In the genomic region with DNA sequence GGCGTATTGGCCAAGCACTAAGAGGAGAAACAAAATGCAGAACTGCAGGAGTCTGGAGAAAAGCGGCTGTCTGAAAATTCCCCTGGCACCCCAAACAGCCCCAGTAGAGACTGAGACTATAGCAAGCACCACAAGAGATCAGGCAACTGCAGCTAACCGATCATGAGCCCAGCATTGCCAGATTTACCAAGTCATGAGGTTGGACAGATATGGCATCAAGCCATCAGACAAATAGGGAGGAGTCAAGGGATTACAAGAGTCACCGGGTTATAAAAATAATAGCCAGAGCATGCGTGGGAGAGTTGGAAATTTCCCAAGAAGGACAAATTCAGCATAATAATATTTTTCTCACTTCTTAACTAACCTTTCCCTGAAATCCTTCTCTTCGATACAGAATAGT, we compare ENCODE assay signal across 22 mouse cellular contexts. TPM values are rescaled to one million over a fixed set of nuclear protein-coding genes. Genes with fewer than 3 reads are reported as not detected.
DNase-seq lines count a peak whose midpoint lies in the region; ATAC-seq and TF ChIP-seq lines count a peak whose summit lies in the region.
"Had no signal": no experiment of that assay in that cellular context is flagged by ENCODE, and none has a peak within 500 bp of the region (broad histone marks: within the 10 kb centered on the region; RNA-seq: fewer than 3 reads in every experiment).

No protein-coding gene starts in this region.

- H3K9ac ChIP-seq in forebrain, postnatal 0 days, result no peak overlapping the region
- no peak overlapping the region for H3K9ac ChIP-seq in forebrain, embryonic 12.5 days
- no peak overlapping the region for H3K9ac ChIP-seq in midbrain, embryonic 16.5 days (ENCODE audit: low read depth, low read length)
- H3K9ac ChIP-seq: hindbrain, embryonic 15.5 days; liver, embryonic 12.5 days; neural tube, embryonic 12.5 days had no signal

- no peak overlapping the region for H3K27ac ChIP-seq in forebrain, postnatal 0 days (ENCODE audit: low read depth, low read length)
- no peak overlapping the region for H3K27ac ChIP-seq in forebrain, embryonic 12.5 days
- H3K27ac ChIP-seq in midbrain, embryonic 16.5 days (ENCODE audit: low read length), result no peak overlapping the region
- H3K27ac ChIP-seq: liver, embryonic 12.5 days; neural tube, embryonic 12.5 days had no signal

- no peak overlapping the region for H3K4me3 ChIP-seq in forebrain, postnatal 0 days (ENCODE audit: low read depth, low read length)
- H3K4me3 ChIP-seq in forebrain, embryonic 12.5 days (replicated peaks), result no peak overlapping the region
- H3K4me3 ChIP-seq in midbrain, embryonic 16.5 days (ENCODE audit: low read depth, low read length), result no peak overlapping the region
- H3K4me3 ChIP-seq: neural tube, embryonic 12.5 days had no signal

- peaks cover 10% of the 10 kb centered on the region; the same call in 1 of the 2 replicates for H3K4me1 ChIP-seq in forebrain, postnatal 0 days (ENCODE audit: insufficient read depth)
- peaks cover 7% of the 10 kb centered on the region for H3K4me1 ChIP-seq in forebrain, embryonic 12.5 days
- peaks cover 13% of the 10 kb centered on the region for H3K4me1 ChIP-seq in midbrain, embryonic 16.5 days (ENCODE audit: control insufficient read depth, insufficient read depth, low read length)

- no peaks in the 10 kb centered on the region for H3K9me3 ChIP-seq in forebrain, postnatal 0 days (ENCODE audit: low read length)
- no peaks in the 10 kb centered on the region for H3K9me3 ChIP-seq in forebrain, embryonic 12.5 days
- no peaks in the 10 kb centered on the region for H3K9me3 ChIP-seq in midbrain, embryonic 16.5 days (replicated peaks; ENCODE audit: control insufficient read depth, low read length, poor library complexity, severe bottlenecking)
- H3K9me3 ChIP-seq: embryonic facial prominence, embryonic 10.5 days; hindbrain, embryonic 15.5 days; liver, embryonic 12.5 days; neural tube, embryonic 12.5 days had no signal

- H3K4me2 ChIP-seq in forebrain, postnatal 0 days (ENCODE audit: low read depth), result peak overlapping the region; percentile 88; the same call in 1 of the 2 replicates
- no peak overlapping the region for H3K4me2 ChIP-seq in forebrain, embryonic 12.5 days
- H3K4me2 ChIP-seq in midbrain, embryonic 16.5 days (ENCODE audit: low read length), result no peak overlapping the region

- no peaks in the 10 kb centered on the region for H3K36me3 ChIP-seq in forebrain, postnatal 0 days (ENCODE audit: insufficient read depth)
- H3K36me3 ChIP-seq in forebrain, embryonic 12.5 days (replicated peaks), result no peaks in the 10 kb centered on the region
- H3K36me3 ChIP-seq in midbrain, embryonic 16.5 days (ENCODE audit: control insufficient read depth, insufficient read depth, low read length), result no peaks in the 10 kb centered on the region
- H3K36me3 ChIP-seq: embryonic facial prominence, embryonic 10.5 days; hindbrain, embryonic 15.5 days; liver, embryonic 12.5 days; neural tube, embryonic 12.5 days had no signal

- H3K27me3 ChIP-seq in forebrain, postnatal 0 days (ENCODE audit: insufficient read depth, low read length), result no peaks in the 10 kb centered on the region
- no peaks in the 10 kb centered on the region for H3K27me3 ChIP-seq in forebrain, embryonic 12.5 days
- H3K27me3 ChIP-seq in midbrain, embryonic 16.5 days (ENCODE audit: control insufficient read depth, insufficient read depth, low read depth, low read length), result no peaks in the 10 kb centered on the region
- H3K27me3 ChIP-seq: hindbrain, embryonic 15.5 days; liver, embryonic 12.5 days; neural tube, embryonic 12.5 days had no signal

- DNase-seq in adrenal gland, postnatal 10 days, result peak; percentile 20
- no peak for DNase-seq in adrenal gland, adult 8-10 months
- no peak for DNase-seq in forebrain, postnatal 0 days
- peak; percentile 14 for DNase-seq in kidney, adult 9 months
- DNase-seq in kidney, postnatal 10 days, result no peak
- DNase-seq in spleen, adult 12 weeks (ENCODE audit: low spot score), result no peak
- DNase-seq: cerebellum, adult 18-20 months; gastrocnemius, adult 2 months; kidney, adult 8-10 months; kidney, postnatal 25 days; layer of hippocampus, postnatal 36 days; lung, adult 18-20 months; lung, postnatal 10 days; midbrain, embryonic 14.5 days; right cerebral cortex, postnatal 14 days; spleen, adult 18-20 months had no signal

- WGBS in forebrain, postnatal 0 days, result 86% methylated on average over 6 of the region's 6 CpGs
- WGBS in forebrain, embryonic 12.5 days, result 97% methylated on average over 6 of the region's 6 CpGs
- WGBS in midbrain, embryonic 16.5 days, result 93% methylated on average over 6 of the region's 6 CpGs

- TF ChIP-seq CTCF in forebrain, postnatal 0 days (IDR thresholded peaks at IDR 0.05; ENCODE audit: low read depth), result no peak

- ATAC-seq in forebrain, postnatal 0 days, result no peak
- no peak for ATAC-seq in forebrain, embryonic 12.5 days (ENCODE audit: low FRiP score)
- ATAC-seq in midbrain, embryonic 16.5 days, result no peak

RNA-seq across cellular contexts. Expression of gene Uchl3, which starts 1.2 kb away (rescaled TPM):
- total RNA-seq in adrenal gland, postnatal 10 days (2021), result 10 to 100 TPM; 40.9 to 47.1 TPM
- 10 to 100 TPM; 28.1 to 41.6 (median 34.7) TPM for total RNA-seq in adrenal gland, adult 8-10 months (2022)
- 101 and 112 TPM in 2 replicates for total RNA-seq in forebrain, postnatal 0 days (2014; rRNA removed)
- polyA plus RNA-seq in forebrain, postnatal 0 days (2015; fragmentation: Nextera tagmentation; extraction: Ambion mirVana), result 273 and 332 TPM in 2 replicates
- polyA plus RNA-seq in forebrain, embryonic 12.5 days (2016; fragmentation: Nextera tagmentation; extraction: Ambion mirVana), result 168 and 177 TPM in 2 replicates
- 280 and 301 TPM in 2 replicates for polyA plus RNA-seq in midbrain, embryonic 16.5 days (2015; fragmentation: Nextera tagmentation; extraction: Ambion mirVana)

RNA-seq across cellular contexts. Expression of gene Commd6, which starts 12.1 kb away (rescaled TPM):
- 10 to 100 TPM; 62.2 to 69.4 TPM for total RNA-seq in adrenal gland, postnatal 10 days (2021)
- total RNA-seq in adrenal gland, adult 8-10 months (2022), result 100 to 1,000 TPM in 1 of 4 experiments, 10 to 100 TPM in 3; 76.0 to 102 (median 93.9) TPM
- total RNA-seq in forebrain, postnatal 0 days (2014; rRNA removed), result 44.9 and 49.5 TPM in 2 replicates
- 71.4 and 72.4 TPM in 2 replicates for polyA plus RNA-seq in forebrain, postnatal 0 days (2015; fragmentation: Nextera tagmentation; extraction: Ambion mirVana)
- polyA plus RNA-seq in forebrain, embryonic 12.5 days (2016; fragmentation: Nextera tagmentation; extraction: Ambion mirVana), result 97.0 and 101 TPM in 2 replicates
- polyA plus RNA-seq in midbrain, embryonic 16.5 days (2015; fragmentation: Nextera tagmentation; extraction: Ambion mirVana), result 84.8 and 92.2 TPM in 2 replicates

RNA-seq across cellular contexts. Expression of gene Tbc1d4, which starts 43.6 kb away (rescaled TPM):
- 10 to 100 TPM; 26.2 to 61.3 TPM for total RNA-seq in adrenal gland, postnatal 10 days (2021)
- 10 to 100 TPM; 48.0 to 83.2 (median 63.8) TPM for total RNA-seq in adrenal gland, adult 8-10 months (2022)
- total RNA-seq in forebrain, postnatal 0 days (2014; rRNA removed), result 10.8 and 14.7 TPM in 2 replicates
- polyA plus RNA-seq in forebrain, postnatal 0 days (2015; fragmentation: Nextera tagmentation; extraction: Ambion mirVana), result 5.2 and 6.9 TPM in 2 replicates
- 7.4 and 7.7 TPM in 2 replicates for polyA plus RNA-seq in forebrain, embryonic 12.5 days (2016; fragmentation: Nextera tagmentation; extraction: Ambion mirVana)
- 8.1 and 9.4 TPM in 2 replicates for polyA plus RNA-seq in midbrain, embryonic 16.5 days (2015; fragmentation: Nextera tagmentation; extraction: Ambion mirVana)

Comparison
In these comparisons a context has a peak if more than half of its experiments do, and no peak if none do; other contexts are left out.
1. DNase-seq: peak in adrenal gland, postnatal 10 days (single experiment) and kidney, adult 9 months (single experiment); none in adrenal gland, adult 8-10 months (single experiment), forebrain, postnatal 0 days (single experiment), kidney, postnatal 10 days (single experiment) and spleen, adult 12 weeks (single experiment).